Mouse (Mus musculus) embryonic facial prominence, embryonic 12.5 days (tissue): ENCODE data around the gene Zbtb16. TPM values are rescaled to one million over a fixed set of nuclear protein-coding genes. Genes with fewer than 3 reads are reported as not detected.

ENCODE experiments used
- ATAC-seq: fragments of 200-750 bp; cut with Nextera tagmentation; 2 replicates; pipeline ENCODE4 v1.8.0; 2017; ENCODE audit not compliant: insufficient number of reproducible peaks, insufficient read depth, low FRiP score, low TSS enrichment
- H3K27ac ChIP-seq: fragments of 300-500 bp; sonication (generic); 2 replicates; pipeline ENCODE4 v1.5.1; 2016; ENCODE audit warnings: mild to moderate bottlenecking
- H3K27me3 ChIP-seq: fragments of 300-500 bp; sonication (generic); 2 replicates; pipeline ENCODE4 v1.6.1; 2016; ENCODE audit warnings: mild to moderate bottlenecking, moderate library complexity
- H3K36me3 ChIP-seq: fragments of 300-500 bp; sonication (generic); 2 replicates; pipeline ENCODE4 v1.6.1; 2016; ENCODE audit warnings: mild to moderate bottlenecking
- H3K4me1 ChIP-seq: fragments of 300-500 bp; sonication (generic); 2 replicates; pipeline ENCODE4 v1.6.1; 2016
- H3K4me2 ChIP-seq: fragments of 300-500 bp; sonication (generic); replicated peaks from 2 replicates; pipeline ENCODE4 v1.6.1; 2016; ENCODE audit warnings: mild to moderate bottlenecking, moderate library complexity
- H3K4me3 ChIP-seq: fragments of 300-500 bp; sonication (generic); 2 replicates; pipeline ENCODE4 v1.5.1; 2016; ENCODE audit warnings: mild to moderate bottlenecking
- H3K9ac ChIP-seq: fragments of 300-500 bp; sonication (generic); 2 replicates; pipeline ENCODE4 v1.6.1; 2016; ENCODE audit warnings: mild to moderate bottlenecking, moderate library complexity
- H3K9me3 ChIP-seq: fragments of 300-500 bp; sonication (generic); 2 replicates; pipeline ENCODE4 v1.6.1; 2016; ENCODE audit warnings: mild to moderate bottlenecking, moderate library complexity
- WGBS: fragments of 180-500 bp; shearing (Covaris S2); methylation state at CpG from one replicate; pipeline ENCODE4 v1.1.7; 2016; 5-methylcytosine and 5-hydroxymethylcytosine counted together
- polyA plus RNA-seq: library from polyadenylated mRNA; unstranded; fragments of >200 nt; fragmentation: Nextera tagmentation; extraction: Ambion mirVana; gene quantifications from 2 replicates; pipeline ENCODE4 v1.2.1, GENCODE M21; 2016

The Zbtb16 gene
- polyA plus RNA-seq, 1 experiment from 2014 or later = 4.1 TPM

DNA sequence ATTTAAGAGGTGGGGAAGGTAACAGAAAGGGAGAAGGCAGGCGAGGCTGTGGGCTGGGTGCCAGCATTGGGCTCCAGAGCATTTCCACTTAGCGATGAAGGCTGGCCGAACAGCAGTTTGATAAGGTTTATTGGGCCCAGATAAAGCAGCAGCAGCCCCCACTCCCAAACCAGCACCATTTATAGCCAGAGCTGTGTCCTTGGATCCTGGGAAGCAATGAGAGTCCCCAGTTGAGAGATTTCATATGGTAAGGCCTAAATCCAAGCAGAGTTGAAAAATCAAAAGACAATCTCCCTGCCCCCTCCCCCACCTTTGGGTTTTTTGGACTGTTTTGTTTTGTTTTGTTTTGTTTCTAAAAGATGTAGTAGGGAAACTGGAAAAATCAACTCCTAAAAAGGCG is 2.3 kb upstream of the Zbtb16 start:
- Histone ChIP-seq H3K27me3 (peaks cover 52% of the 10 kb centered on the region), H3K9me3 (no peaks in the 10 kb centered on the region), H3K4me1 (peaks cover 24% of the 10 kb centered on the region), H3K27ac (no peak overlapping the region), H3K36me3 (no peaks in the 10 kb centered on the region), H3K9ac (no peak overlapping the region), H3K4me2 (no peak overlapping the region), H3K4me3 (no peak overlapping the region)
- ATAC-seq = no peak
- WGBS = 73% methylated on average over 4 of the region's 4 CpGs

DNA sequence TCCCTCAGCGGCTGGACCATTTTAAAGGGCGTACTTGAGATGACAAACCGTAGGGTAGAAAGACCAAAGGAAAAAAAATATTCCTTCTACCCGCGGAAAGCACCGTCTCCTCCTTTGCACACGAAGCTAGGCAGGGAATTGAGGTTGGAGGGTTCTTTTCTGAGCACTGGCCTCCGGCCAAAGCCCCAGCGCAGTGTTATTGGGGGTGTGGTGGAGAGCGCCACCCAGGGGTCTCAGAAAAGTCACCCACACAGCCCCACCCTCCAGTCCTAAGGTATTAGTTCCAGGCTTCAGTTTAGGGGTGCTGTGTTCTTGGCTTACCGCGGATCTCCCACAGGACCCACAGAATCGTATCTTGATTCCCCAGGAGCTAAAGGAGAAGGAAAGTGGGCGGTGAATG is 1.2 kb upstream of the Zbtb16 start:
- Histone ChIP-seq H3K9me3 (no peaks in the 10 kb centered on the region), H3K27me3 (peaks cover 63% of the 10 kb centered on the region), H3K4me2 (peak overlapping the region; percentile 96), H3K27ac (no peak overlapping the region), H3K9ac (no peak overlapping the region), H3K36me3 (no peaks in the 10 kb centered on the region), H3K4me1 (peaks cover 24% of the 10 kb centered on the region), H3K4me3 (peak overlapping the region; percentile 60; the same call in 1 of the 2 replicates)
- 2% methylated on average over 14 of the region's 14 CpGs for WGBS
- ATAC-seq = no peak

DNA sequence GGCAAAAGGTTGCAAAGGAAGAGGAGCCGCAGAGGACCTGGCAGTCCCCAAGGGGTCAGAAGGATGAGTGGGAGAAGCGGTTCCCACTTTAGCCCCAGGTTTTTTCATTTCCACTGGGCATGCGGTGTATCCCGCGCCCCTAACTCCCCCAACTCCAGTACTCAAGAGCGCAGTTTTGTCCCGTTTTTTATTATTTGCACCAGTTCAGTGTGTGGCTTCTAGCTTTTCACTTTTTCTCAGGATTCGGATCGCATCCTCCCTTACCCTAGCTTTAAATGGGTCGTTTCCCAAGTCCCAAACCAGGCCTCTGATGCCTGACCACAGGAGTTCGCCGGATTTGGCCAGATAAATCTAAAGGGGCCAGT is 526 bp upstream of the Zbtb16 start:
- H3K9me3 ChIP-seq = no peaks in the 10 kb centered on the region
- ATAC-seq = no peak
- H3K36me3 ChIP-seq = no peaks in the 10 kb centered on the region
- H3K27ac ChIP-seq = no peak overlapping the region
- peaks cover 70% of the 10 kb centered on the region for H3K27me3 ChIP-seq
- peak overlapping the region; percentile 96 for H3K4me2 ChIP-seq
- 2% methylated on average over 12 of the region's 12 CpGs for WGBS
- peak overlapping the region; percentile 60 for H3K4me3 ChIP-seq
- H3K4me1 ChIP-seq = peaks cover 24% of the 10 kb centered on the region
- H3K9ac ChIP-seq = peak overlapping the region; percentile 69; the same call in 1 of the 2 replicates

DNA sequence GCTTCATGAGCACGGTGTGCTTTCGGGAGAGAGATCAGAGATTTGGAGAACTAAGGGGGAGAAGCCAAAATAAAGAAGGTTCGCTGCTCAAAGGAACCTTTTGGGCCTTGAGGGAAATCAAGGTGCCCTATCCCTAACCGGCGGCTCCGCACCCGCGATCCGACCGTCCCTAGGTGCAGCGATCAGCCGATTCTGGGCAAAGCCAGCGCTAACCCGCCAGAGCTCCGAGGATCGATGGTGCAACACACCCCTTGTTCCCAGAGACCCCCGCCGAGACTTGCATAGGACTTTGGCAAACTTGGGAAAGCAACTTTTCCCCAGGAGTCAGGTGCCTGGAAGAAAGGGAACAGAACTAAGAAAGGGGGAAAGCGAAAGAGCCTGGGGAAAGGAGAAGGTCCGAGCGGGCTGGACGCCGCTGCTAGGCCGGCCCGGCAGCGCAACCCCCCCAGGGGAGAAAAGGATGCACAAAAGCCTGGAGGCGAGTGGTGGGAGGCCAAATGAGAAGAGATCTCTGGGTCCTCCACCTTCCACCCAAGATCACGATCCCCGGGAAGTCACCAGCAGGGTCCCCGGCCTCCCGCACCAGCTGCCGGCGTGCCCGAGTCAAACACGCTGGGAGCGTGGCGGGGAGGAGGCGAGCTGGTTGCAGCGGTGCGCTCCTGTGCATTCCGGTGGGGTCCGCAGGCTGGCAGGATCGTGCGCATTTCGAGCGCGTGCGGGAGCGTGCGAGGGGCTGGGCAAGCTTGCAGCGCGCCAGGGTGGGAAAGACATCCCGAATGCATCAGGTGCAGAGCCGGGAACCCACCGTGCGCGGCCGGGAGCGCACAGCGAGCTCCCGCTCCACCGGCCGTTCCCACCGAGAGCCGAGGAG is 1.2 kb downstream of the Zbtb16 start:
- Histone ChIP-seq H3K27me3 (peaks cover 75% of the 10 kb centered on the region), H3K27ac (no peak overlapping the region)

DNA sequence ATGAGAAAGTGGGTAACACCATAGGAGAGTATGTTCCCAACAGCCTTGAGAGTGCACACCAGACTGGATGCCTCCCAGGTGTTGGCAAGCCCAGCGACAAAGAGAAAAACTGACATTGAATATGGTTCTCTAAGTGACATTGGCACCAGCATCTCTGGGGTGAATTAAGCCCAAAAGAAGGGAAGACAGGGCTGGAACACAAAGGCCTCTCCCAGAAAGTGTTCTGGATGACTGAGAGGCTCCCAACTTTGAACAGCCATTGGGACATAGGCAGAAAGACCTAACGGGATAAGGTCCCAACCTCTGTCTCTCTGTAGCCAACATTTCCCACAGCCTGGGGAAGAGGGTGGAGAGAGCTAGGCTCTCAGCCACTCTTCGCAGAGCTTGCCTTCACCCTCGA is 2.0 kb downstream of the Zbtb16 start:
- whole genome bisulfite sequencing = 21% methylated on average over 4 of the region's 4 CpGs
- H3K27me3 ChIP-seq = peaks cover 73% of the 10 kb centered on the region
- H3K4me2 ChIP-seq = peak overlapping the region; percentile 96
- H3K9me3 ChIP-seq = no peaks in the 10 kb centered on the region
- H3K36me3 ChIP-seq = no peaks in the 10 kb centered on the region
- H3K4me1 ChIP-seq = peaks cover 24% of the 10 kb centered on the region
- H3K9ac ChIP-seq = no peak overlapping the region
- H3K4me3 ChIP-seq = peak overlapping the region; percentile 60; the same call in 1 of the 2 replicates
- H3K27ac ChIP-seq = no peak overlapping the region
- no peak for ATAC-seq

More for the DNA sequence above, 1.2 kb downstream of the Zbtb16 start:
- Histone ChIP-seq H3K9ac (peak overlapping the region; percentile 69), H3K4me2 (peak overlapping the region; percentile 96), H3K36me3 (no peaks in the 10 kb centered on the region), H3K9me3 (no peaks in the 10 kb centered on the region), H3K4me3 (peak overlapping the region; percentile 60), H3K4me1 (peaks cover 24% of the 10 kb centered on the region)
- under 1% methylated on average over 64 of the region's 65 CpGs for WGBS
- no peak for ATAC-seq

DNA sequence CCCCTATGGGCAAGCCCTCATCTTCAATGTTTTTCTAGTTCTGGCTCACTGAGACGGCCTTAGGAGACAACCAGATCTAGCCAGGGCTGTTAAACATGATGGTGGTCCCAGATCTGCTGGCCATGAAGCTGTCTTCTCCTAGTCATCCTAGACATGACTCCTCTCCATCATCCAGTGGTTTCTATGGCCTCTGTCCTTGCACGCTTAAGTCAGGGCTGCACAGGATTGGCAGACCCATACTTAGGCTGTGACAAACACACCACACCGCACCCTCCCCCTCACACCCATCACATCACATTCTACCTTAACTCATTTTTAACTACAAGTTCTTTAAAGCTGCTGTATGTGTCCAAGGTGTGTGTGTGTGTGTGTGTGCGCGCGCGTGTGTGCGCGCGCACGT is 2.5 kb downstream of the Zbtb16 start:
- H3K4me3 ChIP-seq = no peak overlapping the region
- peaks cover 29% of the 10 kb centered on the region for H3K4me1 ChIP-seq

DNA sequence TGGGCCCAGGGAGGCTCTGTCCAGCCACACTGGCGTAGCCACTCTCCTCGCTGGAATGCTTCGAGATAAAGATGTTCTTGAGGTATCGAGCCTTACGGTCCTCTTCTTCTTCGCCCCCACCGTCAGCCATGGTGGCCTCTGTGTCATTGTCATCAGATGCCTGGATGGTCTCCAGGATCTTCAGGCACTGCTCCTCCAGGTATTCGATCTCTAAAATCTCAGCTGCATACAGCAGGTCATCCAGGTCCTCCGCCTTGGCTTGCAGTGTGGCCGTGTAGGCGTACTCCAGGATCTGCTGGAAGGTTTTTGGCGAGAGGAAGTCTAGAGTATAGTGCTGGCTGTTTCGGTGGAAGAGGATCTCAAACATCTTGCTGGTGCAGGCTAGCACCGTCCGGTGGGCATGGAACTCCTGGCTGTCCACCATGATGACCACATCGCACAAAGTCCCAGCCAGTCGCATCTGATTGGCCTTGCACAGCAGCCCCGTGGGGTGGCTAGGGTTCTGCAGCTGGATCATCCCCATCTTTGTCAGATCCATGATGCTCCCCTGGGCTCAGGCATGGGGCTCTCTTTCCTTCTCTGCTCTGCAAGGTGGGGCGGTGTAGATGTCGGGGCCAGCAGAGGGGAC is 3.4 kb downstream of the Zbtb16 start:
- H3K27ac ChIP-seq = no peak overlapping the region
- no peaks in the 10 kb centered on the region for H3K9me3 ChIP-seq
- no peak overlapping the region for H3K4me3 ChIP-seq
- H3K36me3 ChIP-seq = no peaks in the 10 kb centered on the region
- no peak overlapping the region for H3K9ac ChIP-seq
- no peak for ATAC-seq
- peaks cover 32% of the 10 kb centered on the region for H3K4me1 ChIP-seq
- peaks cover 59% of the 10 kb centered on the region for H3K27me3 ChIP-seq
- 92% methylated on average over 20 of the region's 20 CpGs for WGBS
- H3K4me2 ChIP-seq = no peak overlapping the region

More for the DNA sequence above, 2.5 kb downstream of the Zbtb16 start:
- Histone ChIP-seq H3K36me3 (no peaks in the 10 kb centered on the region), H3K9me3 (no peaks in the 10 kb centered on the region), H3K27ac (no peak overlapping the region), H3K27me3 (peaks cover 68% of the 10 kb centered on the region), H3K9ac (no peak overlapping the region), H3K4me2 (no peak overlapping the region)
- WGBS = 89% methylated on average over 11 of the region's 11 CpGs
- no peak for ATAC-seq

DNA sequence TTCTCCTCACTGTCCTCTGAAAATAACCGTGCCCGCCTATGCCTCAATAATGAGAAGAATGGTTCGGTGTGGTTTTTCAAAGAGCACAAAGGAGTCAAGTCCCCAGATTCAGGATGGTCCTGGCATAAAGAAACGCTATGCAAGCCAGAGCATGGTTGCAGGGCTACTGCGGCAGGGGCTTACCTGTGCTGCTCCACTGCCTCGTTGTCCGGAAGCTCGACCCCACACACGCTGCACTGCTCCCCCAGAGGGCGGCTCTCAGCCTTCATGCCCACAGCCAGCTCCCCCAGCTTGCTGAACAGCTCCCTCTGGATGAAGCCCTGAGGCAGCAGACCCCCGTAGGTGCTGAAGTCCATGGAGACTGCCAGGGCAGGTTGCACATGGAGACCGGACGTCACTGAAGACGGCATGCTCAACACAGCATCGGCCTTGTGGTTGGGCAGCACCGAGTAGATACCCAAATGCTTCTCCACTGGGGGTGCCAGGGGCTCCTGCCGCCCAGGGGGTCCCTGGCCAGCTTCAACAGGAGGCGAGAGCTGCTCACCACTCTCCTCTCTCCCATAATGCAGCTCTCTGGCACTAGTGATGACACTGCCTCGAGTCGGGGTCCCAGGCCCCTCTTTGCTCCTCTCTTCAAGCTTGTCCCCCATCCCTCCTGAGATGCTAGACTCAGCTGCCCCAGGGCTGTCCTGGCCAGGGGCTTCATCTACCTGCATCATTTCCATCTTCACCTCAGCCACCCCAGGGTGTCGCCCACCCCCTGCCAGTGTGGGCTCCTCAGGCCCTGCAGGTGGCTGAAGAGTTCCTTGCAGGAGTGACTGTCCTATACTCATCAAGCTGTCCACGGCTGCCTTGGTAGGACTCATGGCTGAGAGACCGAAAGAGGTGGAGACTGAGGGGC is 4.2 kb downstream of the Zbtb16 start:
- WGBS = 81% methylated on average over 23 of the region's 23 CpGs
- no peak overlapping the region for H3K4me2 ChIP-seq
- no peak overlapping the region for H3K4me3 ChIP-seq
- no peak overlapping the region for H3K27ac ChIP-seq
- H3K9me3 ChIP-seq = no peaks in the 10 kb centered on the region
- no peak overlapping the region for H3K9ac ChIP-seq
- H3K27me3 ChIP-seq = peaks cover 51% of the 10 kb centered on the region
- peaks cover 24% of the 10 kb centered on the region for H3K4me1 ChIP-seq
- ATAC-seq = no peak
- no peaks in the 10 kb centered on the region for H3K36me3 ChIP-seq

DNA sequence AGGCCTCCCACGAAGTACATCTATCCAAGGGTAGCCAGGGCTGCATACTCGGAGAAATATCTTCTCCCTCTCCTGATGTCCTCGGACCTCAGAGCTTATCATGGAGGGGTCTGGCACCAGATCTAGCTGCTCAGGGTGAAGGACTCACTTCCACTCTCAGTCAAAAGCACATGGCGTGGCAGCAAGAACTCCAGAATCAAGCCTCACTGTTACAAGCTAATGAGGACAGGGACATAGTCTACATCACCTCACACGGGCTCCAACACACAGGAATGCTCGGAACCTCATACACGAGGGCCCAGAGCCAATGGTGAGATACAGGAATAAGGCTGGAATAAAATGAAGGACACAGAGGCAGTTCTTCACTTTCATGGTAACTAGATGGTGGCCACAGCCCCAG is 7.2 kb downstream of the Zbtb16 start:
- Histone ChIP-seq H3K4me1 (peaks cover 17% of the 10 kb centered on the region), H3K9ac (no peak overlapping the region), H3K4me3 (no peak overlapping the region), H3K4me2 (no peak overlapping the region), H3K9me3 (no peaks in the 10 kb centered on the region), H3K27ac (no peak overlapping the region), H3K36me3 (no peaks in the 10 kb centered on the region), H3K27me3 (peaks cover 33% of the 10 kb centered on the region)
- 78% methylated on average over 7 of the region's 7 CpGs for WGBS
- ATAC-seq = no peak

DNA sequence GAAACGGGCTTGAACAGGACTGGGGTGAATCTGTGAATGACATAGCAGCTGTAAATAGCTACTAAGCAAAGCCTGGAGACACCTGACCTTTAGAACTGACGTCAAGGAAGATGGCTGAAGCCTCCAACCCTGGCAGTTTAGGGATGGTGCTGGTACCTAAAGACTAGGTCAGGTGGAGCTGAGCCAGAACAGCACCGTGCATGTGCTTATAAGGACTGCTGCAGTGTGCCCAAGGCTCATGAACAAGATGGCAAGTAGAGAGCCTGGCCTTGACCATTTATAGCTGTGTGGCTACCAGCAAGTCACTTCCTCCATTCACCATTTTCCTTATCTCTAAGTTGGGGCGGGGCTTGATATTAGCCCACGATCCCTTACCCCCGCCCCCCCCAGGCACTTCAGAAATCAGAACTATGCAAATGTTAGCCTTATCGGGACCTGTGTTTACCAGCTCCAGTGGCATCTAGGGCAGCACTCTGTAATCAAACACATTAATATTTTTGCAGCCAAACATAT is 9.6 kb downstream of the Zbtb16 start:
- Histone ChIP-seq H3K4me2 (no peak overlapping the region), H3K27ac (no peak overlapping the region), H3K36me3 (no peaks in the 10 kb centered on the region), H3K27me3 (peaks cover 9% of the 10 kb centered on the region), H3K4me1 (peaks cover 40% of the 10 kb centered on the region), H3K4me3 (no peak overlapping the region), H3K9ac (no peak overlapping the region), H3K9me3 (no peaks in the 10 kb centered on the region)
- ATAC-seq = no peak
- 84% methylated on average over 7 of the region's 7 CpGs for WGBS

DNA sequence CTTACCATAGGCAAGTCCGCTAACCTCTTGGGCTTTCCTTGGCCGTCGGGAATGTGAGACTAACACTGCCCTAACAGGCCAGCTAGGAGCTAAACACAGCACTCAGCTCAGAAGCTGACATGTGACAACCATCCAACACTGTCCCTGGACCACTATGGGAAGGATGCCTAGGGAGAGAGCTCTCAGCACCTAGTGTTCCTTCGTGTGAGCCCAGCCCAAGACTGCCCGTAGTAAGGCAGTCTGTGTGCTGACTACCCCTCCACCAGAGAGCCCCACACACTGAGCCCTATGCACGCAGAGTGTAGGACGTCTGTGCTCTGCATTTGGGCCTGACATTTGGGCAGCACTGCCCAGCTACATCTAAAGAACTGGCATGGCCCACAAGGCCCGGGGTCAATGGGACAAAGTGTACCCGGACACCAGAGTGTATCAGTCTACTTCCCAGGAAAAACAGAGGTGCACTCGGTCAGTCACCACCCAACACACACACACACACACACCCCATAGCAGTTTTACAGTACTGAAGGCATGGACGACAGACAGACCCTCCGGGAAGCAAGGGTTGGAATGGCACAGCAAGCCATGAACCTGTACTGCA is 11.4 kb downstream of the Zbtb16 start:
- Histone ChIP-seq H3K4me2 (no peak overlapping the region), H3K4me3 (no peak overlapping the region), H3K9ac (no peak overlapping the region), H3K4me1 (peaks cover 57% of the 10 kb centered on the region), H3K27me3 (peaks cover 5% of the 10 kb centered on the region), H3K9me3 (no peaks in the 10 kb centered on the region), H3K27ac (no peak overlapping the region), H3K36me3 (no peaks in the 10 kb centered on the region)
- ATAC-seq = 0 out of 2 replicates have a peak, but pooled peaks have one; percentile 15
- WGBS = 63% methylated on average over 12 of the region's 12 CpGs
